Mouse (Mus musculus) mature B cell (primary cell): ENCODE results near the gene Zdhhc21.

Experiments
- in situ Hi-C: fragments of 300-500 bp; cut with MboI; formaldehyde crosslinking; loops from 2 replicates; pipeline ENCODE4 v1.14.3; 2019

Gene Zdhhc21

GRCm38 (mm10) chr4:82859131-82860125 lies at the start of gene Zdhhc21:
Zdhhc21 (minus strand) TSS chr4:82859958.
- in situ Hi-C loops, result no loop called here

GRCm38 (mm10) chr4:82895227-82895626 lies 35.5 kb upstream of the Zdhhc21 start:
- in situ Hi-C loops, result no loop called here

- in situ Hi-C loops, result no loop called here
Observed at GRCm38 (mm10) chr4:82892247-82892646, 32.5 kb upstream of the Zdhhc21 start.

- in situ Hi-C loops, result no loop called here
Observed at GRCm38 (mm10) chr4:82891566-82891965, 31.8 kb upstream of the Zdhhc21 start.

DNA sequence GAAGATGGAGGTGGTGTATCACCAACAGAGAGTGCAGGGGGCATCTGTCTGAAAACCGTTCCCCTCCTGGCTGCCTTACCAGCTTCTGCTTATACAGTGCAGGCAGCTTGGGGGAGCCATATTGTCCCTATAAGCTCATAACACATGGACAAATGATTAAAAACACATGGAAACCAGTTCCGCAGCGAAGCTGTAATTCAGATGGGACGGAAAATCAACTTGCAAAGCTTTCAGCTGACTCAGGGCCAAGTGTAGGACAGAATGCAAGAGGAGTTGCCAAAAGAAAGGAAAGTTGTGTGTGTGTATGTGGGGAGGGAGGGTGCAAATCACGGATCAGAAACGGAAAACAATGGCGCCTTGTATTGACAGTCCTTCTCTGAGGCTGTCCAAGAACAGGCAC lies 31.3 kb upstream of the Zdhhc21 start:
- in situ Hi-C loops, result no loop called here

DNA sequence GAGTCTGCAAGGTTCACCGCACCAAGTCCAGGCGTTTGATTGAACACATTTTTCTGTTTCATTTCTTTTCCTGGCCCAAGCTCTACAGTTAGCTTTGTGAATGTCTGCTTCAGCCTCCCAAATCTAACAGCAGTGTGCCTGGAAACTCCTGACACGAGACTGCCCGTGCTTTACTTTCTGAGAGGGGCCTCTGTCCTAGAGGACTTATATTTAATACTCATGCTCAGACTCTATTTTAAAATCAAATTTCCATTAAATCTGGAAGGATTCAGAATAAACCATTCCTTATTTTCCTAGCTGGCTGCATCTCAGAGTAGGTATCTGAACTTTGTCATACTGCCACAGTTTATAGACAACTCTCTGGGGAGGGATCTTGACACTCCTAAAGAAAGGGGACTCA lies 30.8 kb upstream of the Zdhhc21 start:
- in situ Hi-C loops, result no loop called here

DNA sequence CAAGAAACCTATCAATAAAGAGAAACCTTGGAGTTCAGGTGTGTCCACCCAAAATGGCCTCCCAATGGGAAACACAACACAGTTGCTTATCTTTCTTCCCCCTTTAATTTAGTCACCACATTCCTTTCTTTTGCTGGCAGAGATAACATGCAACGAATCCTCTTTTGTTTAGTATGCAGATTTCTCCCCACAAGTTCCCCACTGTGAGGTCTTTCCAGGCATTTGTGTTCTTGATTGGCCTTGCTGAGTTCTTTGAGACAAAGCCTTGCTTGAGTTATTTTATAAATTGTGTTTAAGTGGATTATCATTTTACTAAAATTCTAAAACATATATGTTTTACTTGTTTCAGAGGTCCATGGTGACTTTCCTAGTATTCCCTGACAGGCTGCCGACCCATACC lies 26.4 kb upstream of the Zdhhc21 start:
- in situ Hi-C loops, result no loop called here

DNA sequence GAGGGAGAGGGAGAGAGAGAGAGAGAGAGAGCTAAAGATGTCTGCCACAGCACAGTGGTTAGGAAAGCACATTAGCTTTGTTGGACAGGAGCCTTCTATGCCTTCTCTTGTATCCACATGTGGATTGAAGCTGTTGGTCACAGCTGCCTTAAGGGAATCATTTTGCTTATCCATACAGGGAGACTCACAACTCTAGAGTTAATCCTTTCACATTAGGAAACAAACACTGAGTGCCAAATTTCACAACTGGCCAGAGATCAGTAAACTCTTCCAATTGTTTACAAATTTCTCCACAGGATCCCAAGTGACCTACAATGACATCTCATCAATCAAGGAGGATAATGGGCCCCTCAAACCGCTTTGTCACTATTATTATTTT lies 25.8 kb upstream of the Zdhhc21 start:
- in situ Hi-C loops, result no loop called here

DNA sequence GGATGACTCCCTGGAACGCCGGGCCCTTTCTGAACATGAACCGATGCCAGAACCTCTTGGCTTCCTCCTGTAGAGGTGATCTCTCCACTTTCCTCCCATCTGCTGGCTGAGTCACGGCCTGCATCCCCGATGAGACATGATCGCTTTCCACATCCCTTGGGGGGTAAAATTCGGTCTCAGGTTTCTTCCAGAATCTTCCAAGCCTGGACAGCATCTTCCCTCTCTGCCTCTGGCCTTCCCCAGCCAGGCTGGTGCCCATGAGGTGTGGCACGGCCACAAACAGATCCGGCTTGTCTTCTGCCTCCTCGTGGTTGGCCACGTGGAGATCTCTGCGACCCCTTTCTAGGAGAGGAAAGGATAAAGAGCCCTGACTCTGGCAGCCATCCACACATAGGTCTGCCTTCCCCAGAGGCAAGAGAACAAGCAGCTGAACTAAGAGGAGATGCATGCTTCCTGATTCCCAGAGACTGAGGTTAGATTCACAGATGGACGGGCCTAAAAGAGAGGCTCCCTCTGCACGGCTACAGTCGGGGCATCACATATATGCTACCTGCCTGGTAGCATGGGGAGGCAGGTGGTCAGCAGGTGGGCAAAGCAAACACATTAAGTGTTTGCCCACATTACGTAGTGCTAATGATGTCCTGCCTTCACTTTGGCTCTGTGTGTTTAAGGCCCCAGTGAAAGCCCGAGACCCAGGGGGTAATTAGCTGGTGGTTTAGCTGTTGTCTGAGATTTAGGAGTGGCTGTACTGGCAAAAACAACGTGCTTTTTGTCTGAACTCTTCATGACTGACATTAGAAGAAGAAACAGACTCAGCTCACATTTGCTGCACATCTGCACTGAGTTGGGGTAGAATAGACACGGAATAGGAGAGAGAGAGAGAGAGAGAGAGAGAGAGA lies 25.1 kb upstream of the Zdhhc21 start, which contains the start of gene Cer1:
Gene Cer1, minus strand, starts transcription at position 513 of the 899 bp plus-strand sequence.
- in situ Hi-C loops, result no loop called here

DNA sequence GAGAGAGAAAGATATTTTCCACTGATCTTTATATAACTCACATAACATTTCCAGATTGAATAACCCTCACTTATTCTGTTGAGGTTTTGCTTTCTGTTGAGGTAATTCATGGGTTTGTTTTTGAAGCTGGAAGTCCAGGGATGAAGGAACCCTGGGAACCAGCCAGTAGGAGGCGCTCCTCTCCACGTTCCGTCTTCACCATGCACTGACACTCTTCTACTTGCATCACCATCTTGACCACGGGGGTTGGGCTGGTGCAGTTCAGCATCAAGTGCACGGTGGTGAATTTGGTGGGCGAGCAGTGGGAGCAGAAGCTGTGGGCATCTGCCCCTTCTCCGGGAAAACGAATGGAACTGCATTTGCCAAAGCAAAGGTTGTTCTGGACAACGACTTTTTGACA lies 22.7 kb upstream of the Zdhhc21 start:
- in situ Hi-C loops, result no loop called here

GRCm38 (mm10) chr4:82881366-82881765 lies 21.6 kb upstream of the Zdhhc21 start:
- in situ Hi-C loops, result no loop called here

DNA sequence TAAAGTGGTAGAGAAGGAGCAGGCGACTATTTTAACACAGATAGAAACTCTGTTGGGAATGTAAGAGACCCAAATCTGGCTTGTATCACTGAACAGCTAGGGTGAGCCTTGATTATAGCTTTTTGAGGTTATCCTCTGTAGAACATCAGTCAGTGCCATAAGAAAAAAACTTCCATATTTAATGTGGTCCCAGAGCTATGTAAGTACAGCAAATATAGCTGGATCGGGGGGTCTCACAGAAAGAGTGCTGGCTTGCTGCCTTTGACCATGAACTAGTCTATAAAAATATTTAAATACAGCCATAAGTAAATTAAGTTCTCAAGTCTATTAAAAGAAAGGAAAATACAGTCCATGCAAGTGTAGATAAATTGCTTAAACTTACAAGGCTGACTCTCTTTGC lies 20.5 kb upstream of the Zdhhc21 start:
- in situ Hi-C loops, result no loop called here

GRCm38 (mm10) chr4:82879152-82879551 lies 19.4 kb upstream of the Zdhhc21 start:
- in situ Hi-C loops, result no loop called here

DNA sequence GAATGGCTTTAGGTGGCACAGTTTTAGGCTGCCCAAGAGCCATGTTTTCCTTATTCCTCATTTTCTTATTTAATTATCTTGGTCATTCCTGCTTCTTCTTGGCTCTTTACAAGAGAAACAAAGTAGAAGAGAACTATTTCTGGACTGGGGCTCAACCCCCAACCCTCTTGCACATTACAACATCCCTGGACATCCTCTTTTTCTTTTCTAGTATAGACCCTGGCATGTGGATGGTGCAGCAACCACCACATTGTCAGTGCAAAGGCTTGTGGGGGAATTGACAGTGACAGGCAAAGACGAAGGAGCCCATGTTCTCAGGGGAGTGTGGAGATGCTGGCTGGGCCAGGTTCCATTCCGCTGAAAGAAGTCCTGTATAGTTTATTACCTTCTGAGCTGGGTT lies 16.9 kb upstream of the Zdhhc21 start:
- in situ Hi-C loops, result no loop called here

DNA sequence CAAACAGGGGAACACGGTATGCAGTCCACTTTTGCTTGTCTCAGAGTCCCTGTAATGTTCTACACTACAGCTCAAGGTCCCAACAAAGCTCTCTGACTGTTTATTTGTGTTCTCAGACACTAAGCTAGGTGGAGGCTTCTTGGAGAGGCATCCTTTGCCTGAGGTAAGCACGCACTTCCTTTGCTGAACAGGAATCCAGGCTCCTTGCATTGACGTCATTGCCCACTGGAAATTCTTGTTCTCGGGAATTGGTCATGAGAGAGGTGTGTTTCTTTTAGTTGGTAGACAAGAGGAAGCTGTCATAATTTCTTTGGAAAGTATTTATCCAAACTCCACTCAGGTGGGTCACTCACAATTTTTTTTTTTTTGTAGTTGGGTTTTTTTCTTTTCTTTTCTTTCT lies 15.8 kb upstream of the Zdhhc21 start:
- in situ Hi-C loops, result no loop called here

- in situ Hi-C loops, result no loop called here
Observed at GRCm38 (mm10) chr4:82874791-82875190, 15.0 kb upstream of the Zdhhc21 start.

DNA sequence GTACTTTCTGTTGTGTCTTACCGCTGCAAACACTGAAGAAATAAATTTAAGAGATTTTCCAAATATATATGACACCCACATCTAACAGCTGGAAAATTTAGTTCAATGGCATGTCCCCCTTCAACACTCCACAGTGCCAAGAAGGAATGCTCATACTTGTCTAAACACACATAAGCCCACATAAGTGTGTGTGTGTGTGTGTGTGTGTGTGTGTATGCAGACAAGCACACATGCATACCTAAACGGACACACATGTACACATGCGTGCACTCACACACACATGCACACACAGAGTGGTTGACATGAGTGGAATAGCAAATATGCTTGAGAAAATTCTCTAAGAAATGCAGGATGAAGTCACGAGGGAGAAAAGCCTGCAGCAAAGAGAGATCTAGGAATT lies 12.8 kb upstream of the Zdhhc21 start:
- in situ Hi-C loops, result no loop called here

GRCm38 (mm10) chr4:82872121-82872520 lies 12.4 kb upstream of the Zdhhc21 start:
- in situ Hi-C loops, result no loop called here

DNA sequence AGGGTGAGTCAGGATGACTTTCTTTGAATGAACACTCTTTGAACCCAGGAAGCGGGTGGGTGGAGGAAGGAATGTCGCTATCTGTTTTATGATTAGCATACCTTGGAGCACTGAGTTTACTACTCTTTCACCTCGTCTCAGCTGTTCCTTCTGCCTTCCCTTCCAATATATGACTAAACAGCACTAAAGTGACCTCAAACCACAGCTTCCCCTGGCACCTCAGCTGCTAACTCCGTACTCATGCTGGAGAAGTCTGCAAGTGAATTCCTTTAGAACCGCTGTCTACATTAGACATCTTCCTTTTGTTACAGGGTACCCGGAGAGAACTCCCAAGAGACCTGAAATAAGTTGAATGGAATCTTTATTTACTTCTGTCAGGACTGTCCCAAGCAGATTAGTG lies 11.2 kb upstream of the Zdhhc21 start:
- in situ Hi-C loops, result no loop called here

DNA sequence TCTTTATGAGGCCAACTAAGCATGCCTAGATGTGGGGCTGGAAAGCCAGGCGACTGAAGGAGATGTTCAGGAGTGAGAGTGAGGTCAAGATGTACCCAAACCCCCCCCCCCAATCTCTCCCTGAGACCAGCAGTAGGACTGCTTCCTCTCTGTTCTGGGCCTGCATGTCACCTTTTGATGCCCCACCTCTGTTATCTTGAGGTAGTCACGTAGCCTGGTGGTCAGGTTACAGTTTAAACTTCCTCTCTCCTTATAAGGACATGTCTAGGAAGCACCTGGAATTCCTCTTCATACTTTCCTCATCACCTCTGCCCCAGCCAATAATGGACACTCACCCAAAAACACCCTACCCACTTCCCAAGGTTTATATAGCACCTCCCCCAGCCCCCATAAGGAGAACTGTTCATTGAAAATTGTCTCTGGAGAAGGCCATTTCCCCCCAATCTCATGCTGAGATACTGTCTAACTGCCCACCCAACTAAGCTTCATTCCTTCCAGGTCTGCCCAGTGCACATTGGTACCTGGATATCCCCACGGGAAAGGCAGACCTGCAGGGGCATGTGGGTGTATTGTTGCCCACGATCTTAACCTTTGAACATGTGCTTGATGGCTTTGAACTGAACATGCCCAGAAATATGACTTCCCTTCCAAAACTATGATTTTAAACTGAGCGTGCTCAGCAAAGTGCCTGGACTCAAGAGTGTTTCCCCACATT lies 8.1 kb upstream of the Zdhhc21 start:
- in situ Hi-C loops, result no loop called here

DNA sequence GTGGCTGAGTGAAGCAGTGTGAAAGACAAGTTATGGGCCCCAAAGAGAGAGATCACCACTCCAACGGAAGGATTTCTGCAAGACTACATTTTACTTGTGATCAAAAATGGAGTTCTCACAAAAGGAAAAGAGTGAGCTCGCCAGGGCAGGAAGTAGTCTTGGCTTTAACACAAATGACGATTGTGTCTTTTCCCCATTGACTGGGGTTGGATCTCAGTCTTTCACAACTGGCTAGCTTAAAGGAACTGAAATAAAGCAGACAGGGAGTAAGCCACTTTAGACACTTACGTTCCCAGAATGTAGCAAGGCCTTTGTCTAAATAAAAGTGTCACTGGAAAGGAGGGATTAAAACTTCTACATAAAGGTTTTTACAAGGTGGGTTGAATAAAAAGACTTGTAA lies 7.4 kb upstream of the Zdhhc21 start:
- in situ Hi-C loops, result no loop called here
